Mouse (Mus musculus): ENCODE data around the gene Tnnt2.

Gene Tnnt2

DNA sequence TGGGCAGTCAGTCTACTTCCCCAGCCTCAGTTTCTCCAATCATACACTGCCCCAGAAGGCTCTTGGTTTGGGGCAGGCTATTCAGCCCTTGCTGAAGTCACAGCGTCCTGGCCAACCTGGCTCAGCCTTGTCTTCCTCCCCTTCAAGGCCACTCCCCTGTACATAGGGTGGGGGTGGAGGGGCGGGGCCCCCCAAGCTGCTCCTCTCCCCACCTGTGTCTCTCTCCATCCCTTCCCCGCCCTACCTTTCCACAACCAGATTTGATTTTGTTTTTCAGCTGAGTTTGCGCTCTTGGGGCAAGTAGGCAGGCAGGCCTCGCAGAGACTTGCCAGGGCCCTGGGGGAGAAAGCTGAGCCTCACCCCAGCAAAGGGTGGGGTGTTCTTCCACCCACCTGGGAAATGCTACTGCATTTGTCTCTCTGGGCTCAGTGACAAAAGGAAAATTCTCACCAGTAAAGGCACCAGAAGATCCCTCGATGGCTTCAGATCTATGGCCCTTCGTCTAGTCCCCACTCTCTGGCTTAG is 63.9 kb downstream of the Tnnt2 start:
- no peak for DNase-seq (ENCODE audit: low spot score in 2 of 2)
